In genomic region chr15:82952292-82952705, GRCm38 (mm10) we compare ENCODE assay signal across 7 mouse cellular contexts. TPM values are rescaled to one million over a fixed set of nuclear protein-coding genes. Genes with fewer than 3 reads are reported as not detected.
DNase-seq lines count a peak whose midpoint lies in the region; ATAC-seq and TF ChIP-seq lines count a peak whose summit lies in the region.

No protein-coding gene starts in this region.

- DNase-seq in thymus, postnatal 4 days, result peak; percentile 32
- no peak for DNase-seq in thymus, adult 2 months
- peak; percentile 83 for DNase-seq in forebrain, embryonic 11.5 days (ENCODE audit: low spot score)
- no peak for DNase-seq in cerebellum, adult 18-20 months
- no peak for DNase-seq in adrenal gland, postnatal 36 days
- DNase-seq in lung, adult 2 months, result no peak

- H3K27me3 ChIP-seq in thymus, adult 2 months (ENCODE audit: control insufficient read depth, insufficient read depth, low read length), result no peaks in the 10 kb centered on the region
- peaks cover 8% of the 10 kb centered on the region; the same call in 1 of the 2 replicates for H3K27me3 ChIP-seq in forebrain, embryonic 11.5 days (ENCODE audit: control insufficient read depth, insufficient read depth, low read length)

- H3K9ac ChIP-seq in forebrain, embryonic 11.5 days (ENCODE audit: low read length), result no peak overlapping the region

- no peaks in the 10 kb centered on the region; the same call in 1 of the 2 replicates for H3K4me1 ChIP-seq in thymus, adult 2 months (replicated peaks; ENCODE audit: control insufficient read depth, insufficient read depth, low read length)
- H3K4me1 ChIP-seq in forebrain, embryonic 11.5 days (replicated peaks; ENCODE audit: control insufficient read depth, insufficient read depth, low read length), result peaks cover 23% of the 10 kb centered on the region
- H3K4me1 ChIP-seq in lung, adult 2 months (ENCODE audit: control insufficient read depth, insufficient read depth, low read length), result no peaks in the 10 kb centered on the region

- H3K36me3 ChIP-seq in thymus, adult 2 months (ENCODE audit: control insufficient read depth, insufficient read depth, low read length), result no peaks in the 10 kb centered on the region
- H3K36me3 ChIP-seq in forebrain, embryonic 11.5 days (ENCODE audit: control insufficient read depth, insufficient read depth, low read length), result no peaks in the 10 kb centered on the region

- no peak overlapping the region for H3K4me3 ChIP-seq in thymus, adult 2 months (ENCODE audit: control insufficient read depth, insufficient read depth, low read length)
- H3K4me3 ChIP-seq in forebrain, embryonic 11.5 days (ENCODE audit: low read depth, low read length), result no peak overlapping the region
- no peak overlapping the region for H3K4me3 ChIP-seq in lung, adult 2 months (replicated peaks; ENCODE audit: extremely low read depth, low read depth, low read length)

- H3K9me3 ChIP-seq in forebrain, embryonic 11.5 days (ENCODE audit: control insufficient read depth, low read length), result no peaks in the 10 kb centered on the region

- 24% methylated on average over 20 of the region's 20 CpGs for WGBS in thymus, adult 2 months
- 3% methylated on average over 20 of the region's 20 CpGs for WGBS in forebrain, embryonic 11.5 days
- WGBS in lung, adult 2 months, result 32% methylated on average over 20 of the region's 20 CpGs

- no peak overlapping the region for H3K27ac ChIP-seq in thymus, adult 2 months (ENCODE audit: control insufficient read depth, insufficient read depth, low read length)
- H3K27ac ChIP-seq in forebrain, embryonic 11.5 days (ENCODE audit: low read depth, low read length), result peak overlapping the region; percentile 66; the same call in 1 of the 2 replicates

- no peak for TF ChIP-seq CTCF in thymus, adult 2 months (IDR thresholded peaks at IDR 0.05; ENCODE audit: borderline replicate concordance, control insufficient read depth, extremely low read depth, insufficient read depth, low read length, poor library complexity)
- TF ChIP-seq CTCF in lung, adult 2 months (IDR thresholded peaks at IDR 0.05; ENCODE audit: insufficient read depth, low read length), result no peak

- no peak for TF ChIP-seq POLR2A in thymus, adult 2 months (IDR thresholded peaks at IDR 0.05; ENCODE audit: control insufficient read depth, extremely low read depth, insufficient read depth, low read length, poor library complexity)
- no peak for TF ChIP-seq POLR2A in lung, adult 2 months (IDR thresholded peaks at IDR 0.05; ENCODE audit: borderline replicate concordance, extremely low read depth, low read depth, low read length)

- ATAC-seq in forebrain, embryonic 11.5 days (replicated peaks; ENCODE audit: low FRiP score), result peak; percentile 77
- peak; percentile 62 for ATAC-seq in megakaryocyte progenitor cell, adult 5-6 weeks (replicated peaks; ENCODE audit: poor library complexity)

- peak overlapping the region; percentile 24; the same call in 1 of the 2 replicates for H3K4me2 ChIP-seq in forebrain, embryonic 11.5 days (ENCODE audit: low read depth, low read length, severe bottlenecking)

RNA-seq across cellular contexts. Expression of gene Tcf20, which starts 35.4 kb away (rescaled TPM):
- polyA plus RNA-seq in thymus, adult 2 months (2012; rRNA removed), result 48.7 and 69.3 TPM in 2 replicates
- polyA plus RNA-seq in forebrain, embryonic 11.5 days (2014; fragmentation: Nextera tagmentation; extraction: Ambion mirVana), result 12.1 and 12.6 TPM in 2 replicates
- total RNA-seq in megakaryocyte progenitor cell, adult 5-6 weeks (2015), result 45.1 and 48.5 TPM in 2 replicates
- 76.8 and 83.1 TPM in 2 replicates for total RNA-seq in megakaryocyte progenitor cell, adult 5-6 weeks (2017)
- 100 to 1,000 TPM in 1 of 2 experiments, 10 to 100 TPM in 1; 94.4 to 104 TPM for total RNA-seq in adrenal gland, postnatal 36 days (2021)
- 12.6 and 16.8 TPM in 2 replicates for polyA plus RNA-seq in lung, adult 2 months (2012; rRNA removed)

Comparison
In these comparisons a context has a peak if more than half of its experiments do, and no peak if none do; other contexts are left out.
1. DNase-seq: peak in thymus, postnatal 4 days (single experiment) and forebrain, embryonic 11.5 days (single experiment); none in thymus, adult 2 months (single experiment), cerebellum, adult 18-20 months (0 of 2), adrenal gland, postnatal 36 days (0 of 2) and lung, adult 2 months (single experiment).